Mouse (Mus musculus) left cerebral cortex, postnatal 14 days (tissue): ENCODE measurements at regions not wholly inside any gene's neighbourhood (a gene's known extent, or its start where the extent isn't known, plus 50 kb on each side); places are given as distances from the start of the nearest gene placed in this dataset.

Experiments
- DNase-seq, 2 experiments: peaks; one replicate each; pipeline ENCODE4 v3.0.0; 2021 to 2022; ENCODE audit warnings: low spot score in 2 of 2, mixed read lengths in 1 of 2
- intact Hi-C: fragments of 180-260 bp; cut with DNase I; formaldehyde crosslinking; loops from one replicate; pipeline ENCODE4 v1.15.1; 2025

DNA sequence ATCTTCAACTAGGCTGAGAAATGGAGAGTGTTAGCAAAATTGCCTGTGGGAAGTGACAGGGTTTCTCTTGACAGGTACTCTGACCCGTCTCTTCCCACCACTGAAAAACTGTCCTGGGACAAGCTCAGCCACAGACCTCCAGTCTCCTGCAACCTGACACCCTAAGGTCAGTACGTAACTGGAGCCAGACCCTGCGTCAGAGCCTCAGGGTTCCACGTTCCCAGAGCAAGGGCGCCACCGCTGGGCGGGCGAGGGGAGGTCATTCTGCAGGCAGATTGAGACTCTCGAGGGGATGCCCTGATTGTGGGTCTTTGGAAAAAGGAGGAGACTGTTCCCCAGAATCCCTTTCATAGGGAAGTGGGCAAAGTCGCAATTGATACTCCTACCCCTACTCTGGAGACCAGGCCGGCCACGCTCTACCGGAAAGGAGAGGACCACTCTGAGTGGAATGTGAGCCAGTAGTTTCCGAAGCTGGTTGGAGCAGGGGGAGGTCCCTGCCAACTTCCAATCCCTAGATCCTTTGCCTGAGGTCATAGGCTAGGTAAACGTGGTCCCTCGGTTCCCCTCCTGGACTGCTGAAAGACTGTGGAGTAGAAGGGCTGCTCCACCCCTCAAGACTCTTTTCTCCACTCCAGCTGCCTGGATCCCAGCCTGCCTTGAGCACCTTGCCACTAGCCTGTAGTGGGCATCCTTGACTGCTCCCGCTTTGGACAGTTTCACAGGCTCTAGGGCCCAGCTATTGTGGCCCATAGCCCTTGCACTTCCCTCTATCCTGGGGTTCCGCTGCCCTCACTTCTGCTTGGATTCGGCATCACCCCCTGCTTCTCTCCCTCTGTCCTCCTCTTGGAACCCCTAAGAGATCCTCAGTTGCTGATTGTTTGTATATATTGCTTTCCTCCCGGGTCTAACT lies 61.0 kb upstream of the Lpcat1 start:
- intact Hi-C loops: no loop called here
- peak in 1 of 2 experiments; percentile 33 for DNase-seq

DNA sequence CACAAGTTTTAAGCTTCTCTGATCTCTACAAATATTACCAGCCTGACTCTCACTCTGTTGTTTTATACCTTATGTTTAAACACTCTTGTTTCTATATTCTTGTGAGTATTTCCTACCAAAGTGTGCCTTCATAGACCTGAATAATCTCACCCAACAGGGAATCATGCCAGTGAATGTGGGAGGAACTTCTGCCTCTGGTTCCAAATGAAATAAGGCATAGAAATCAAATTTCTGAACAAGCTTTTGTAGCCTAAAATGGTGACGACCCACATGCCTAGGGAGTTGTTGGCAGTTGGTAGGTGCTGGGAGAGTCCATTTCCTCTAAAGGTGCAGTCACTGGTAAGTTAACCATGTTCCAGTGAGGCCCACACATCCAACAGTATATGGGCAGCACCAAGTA lies 66.1 kb upstream of the Lpcat1 start:
- peak; percentile 15 to 19 for DNase-seq
- intact Hi-C loops: no loop called here

DNA sequence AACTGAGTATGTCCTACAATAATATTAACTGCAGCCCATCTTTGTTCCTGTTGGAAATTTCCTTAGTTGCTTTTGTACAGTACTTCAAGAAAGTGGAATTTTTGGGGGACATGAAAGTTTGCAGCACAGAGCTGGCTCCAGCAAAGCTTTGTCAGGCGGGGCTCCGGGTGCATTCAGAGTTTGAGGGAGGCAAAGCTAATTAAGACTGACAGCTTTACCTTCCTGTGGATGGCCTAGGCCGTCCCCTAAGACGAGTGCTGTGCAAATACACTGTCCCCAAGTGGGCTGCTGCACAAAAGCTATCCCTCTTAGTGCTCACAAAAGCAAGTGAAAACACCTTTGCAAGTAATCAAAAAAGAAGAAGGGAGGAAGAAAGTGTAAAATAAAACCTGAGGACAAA lies 68.7 kb upstream of the Ndufs6 start:
- intact Hi-C loops: no loop called here
- DNase-seq: no peak

DNA sequence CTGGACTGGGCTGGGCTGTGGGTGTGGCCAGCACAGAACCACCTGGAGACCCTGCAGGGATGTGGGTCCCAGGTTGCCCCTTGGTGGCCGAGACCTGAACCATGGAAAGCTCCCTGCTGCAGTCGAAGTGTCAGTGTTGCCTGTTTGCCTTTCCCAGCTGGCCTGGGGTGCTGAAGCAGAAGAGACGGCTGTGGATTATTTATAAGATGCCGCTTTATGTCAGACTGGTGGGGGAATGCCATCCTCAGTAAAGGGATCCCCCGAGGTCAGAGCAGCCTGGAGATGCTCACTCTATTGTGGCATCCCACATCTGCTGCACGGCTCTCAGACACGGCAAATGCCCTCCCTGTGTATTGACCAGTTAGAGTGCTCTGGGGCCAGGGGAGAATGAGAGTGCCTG lies 67.5 kb upstream of the Ndufs6 start:
- intact Hi-C loops: no loop called here
- DNase-seq: no peak

DNA sequence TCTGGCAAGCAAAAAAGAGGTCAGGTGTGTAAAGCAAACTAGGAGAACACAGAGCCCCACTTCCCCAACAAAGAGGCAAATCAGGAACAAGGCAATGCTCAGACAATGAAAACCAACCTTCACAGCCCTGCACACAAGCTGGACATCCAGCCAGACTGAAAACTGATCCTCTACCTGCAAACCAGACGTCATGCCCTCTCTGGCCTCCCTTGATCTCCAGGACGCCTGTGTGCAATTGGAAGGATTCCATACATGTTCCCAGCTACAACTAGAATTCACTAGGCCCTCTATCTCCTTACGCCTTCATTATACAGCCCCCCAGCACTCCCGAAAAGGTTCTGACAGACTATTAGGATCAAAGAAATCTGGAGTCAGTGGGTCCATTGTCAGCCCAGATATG lies 60.7 kb upstream of the Ndufs6 start:
- no peak for DNase-seq
- intact Hi-C loops: no loop called here

DNA sequence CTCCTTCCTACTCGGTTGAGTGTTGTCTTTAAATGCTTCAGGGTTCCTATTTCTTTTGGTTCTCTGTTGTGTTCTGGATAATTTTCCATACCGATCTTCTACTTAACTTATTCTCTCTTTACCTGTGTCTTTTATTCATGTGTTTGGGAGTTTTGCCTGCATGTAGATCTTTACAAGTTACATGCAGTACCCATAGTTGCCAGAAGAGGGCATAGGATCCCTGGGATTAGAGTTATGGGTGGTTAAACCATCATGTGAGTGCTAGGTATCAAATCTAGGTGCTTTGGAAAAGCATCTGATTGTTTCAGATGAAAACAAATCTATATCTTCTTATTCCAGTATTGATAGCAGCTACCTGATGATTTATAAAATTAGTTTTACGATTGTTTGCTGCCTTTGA lies 55.2 kb upstream of the Ndufs6 start:
- intact Hi-C loops: no loop called here
- DNase-seq: peak in 1 of 2 experiments; percentile 12
